Mouse (Mus musculus) neural tube, embryonic 12.5 days (tissue): ENCODE measurements around the gene Bmp8a. TPM values are rescaled to one million over a fixed set of nuclear protein-coding genes. Genes with fewer than 3 reads are reported as not detected.
A peak's percentile ranks its signal among the peaks of the same experiment; 100 is the strongest.
"Not testable (repeated sequence)": the region's sequence is repeated elsewhere in the genome, so short reads cannot be mapped to it uniquely, and the experiment has no call there.

Experiments used
- ATAC-seq: fragments of 200-750 bp; cut with Nextera tagmentation; 2 replicates; pipeline ENCODE4 v1.8.0; 2017; ENCODE audit warnings: low read depth, mild to moderate bottlenecking, moderate TSS enrichment, moderate library complexity; ENCODE audit not compliant: low FRiP score
- H3K27ac ChIP-seq: fragments of 300-500 bp; sonication (generic); 2 replicates; pipeline ENCODE4 v1.5.1; 2016
- H3K27me3 ChIP-seq: fragments of 300-500 bp; sonication (generic); replicated peaks from 2 replicates; pipeline ENCODE4 v1.6.1; 2016; ENCODE audit warnings: mild to moderate bottlenecking
- H3K36me3 ChIP-seq: fragments of 300-500 bp; sonication (generic); 2 replicates; pipeline ENCODE4 v1.6.1; 2016; ENCODE audit warnings: mild to moderate bottlenecking
- H3K4me1 ChIP-seq: fragments of 300-500 bp; sonication (generic); 2 replicates; pipeline ENCODE4 v1.6.1; 2016
- H3K4me2 ChIP-seq: fragments of 300-500 bp; sonication (generic); replicated peaks from 2 replicates; pipeline ENCODE4 v1.6.1; 2016; ENCODE audit warnings: mild to moderate bottlenecking
- H3K4me3 ChIP-seq: fragments of 300-500 bp; sonication (generic); 2 replicates; pipeline ENCODE4 v1.5.1; 2016
- H3K9ac ChIP-seq: fragments of 300-500 bp; sonication (generic); 2 replicates; pipeline ENCODE4 v1.6.1; 2016; ENCODE audit warnings: mild to moderate bottlenecking
- H3K9me3 ChIP-seq: fragments of 300-500 bp; sonication (generic); 2 replicates; pipeline ENCODE4 v1.6.1; 2016; ENCODE audit warnings: mild to moderate bottlenecking
- WGBS: fragments of 180-500 bp; shearing (Covaris S2); methylation state at CpG from one replicate; pipeline ENCODE4 v1.1.7; 2016; 5-methylcytosine and 5-hydroxymethylcytosine counted together
- polyA plus RNA-seq: library from polyadenylated mRNA; unstranded; fragments of >200 nt; fragmentation: Nextera tagmentation; extraction: Ambion mirVana; gene quantifications from 2 replicates; pipeline ENCODE4 v1.2.1, GENCODE M21; 2016

The Bmp8a gene
- polyA plus RNA-seq, 1 experiment from 2014 or later: 0.41 TPM

DNA sequence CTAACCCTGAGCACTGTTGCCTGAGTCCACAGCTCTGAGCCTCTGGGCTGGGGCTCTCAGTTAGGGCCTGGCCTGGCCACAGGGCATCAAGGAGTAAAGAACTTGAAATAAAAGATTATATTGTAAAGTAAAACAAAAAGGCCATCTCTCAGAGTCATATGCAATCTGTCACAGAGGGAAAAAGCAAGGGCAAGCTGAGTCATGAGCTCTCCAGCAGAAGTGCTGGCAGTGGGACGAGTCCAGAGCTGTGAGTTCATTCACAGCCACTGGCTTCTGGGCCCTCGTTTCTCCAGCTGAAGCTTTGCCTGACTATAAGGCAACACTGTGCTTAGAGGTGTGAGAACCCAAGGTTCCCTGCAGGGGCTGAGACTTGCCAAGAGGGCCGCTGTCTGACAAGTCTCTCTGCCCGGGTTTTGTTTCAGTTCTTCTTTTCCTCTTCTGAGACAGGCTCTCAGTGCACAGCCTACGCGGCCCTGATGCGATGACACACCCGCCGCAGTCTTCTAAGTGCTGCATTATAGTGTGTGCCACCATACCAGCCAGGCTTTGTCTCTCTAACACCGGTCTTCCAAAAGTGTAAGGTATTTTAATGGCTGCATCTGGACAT is 10.3 kb upstream of the Bmp8a start:
- Histone ChIP-seq H3K9me3 (no peaks in the 10 kb centered on the region), H3K36me3 (peaks cover 90% of the 10 kb centered on the region), H3K27me3 (no peaks in the 10 kb centered on the region), H3K4me3 (no peak overlapping the region), H3K4me1 (no peaks in the 10 kb centered on the region), H3K4me2 (no peak overlapping the region), H3K9ac (no peak overlapping the region), H3K27ac (no peak overlapping the region)
- ATAC-seq: no peak
- 91% methylated on average over 10 of the region's 10 CpGs for WGBS

DNA sequence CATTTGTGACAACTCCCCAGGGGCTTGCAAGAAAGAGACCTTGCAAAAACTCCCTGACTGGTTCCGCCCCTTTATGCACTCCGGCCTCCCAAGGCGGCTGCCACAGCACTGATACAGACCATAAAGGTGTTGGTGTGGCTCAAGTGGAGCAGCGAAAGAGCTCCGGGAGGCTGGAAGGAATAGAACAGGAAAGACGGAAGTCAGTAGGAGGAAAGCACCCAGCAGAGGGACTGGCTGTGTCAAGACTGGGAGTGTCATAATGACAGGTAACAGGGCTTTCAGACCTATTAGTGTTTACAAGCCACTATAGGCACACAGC is 378 bp upstream of the Bmp8a start:
- Histone ChIP-seq H3K36me3 (peaks cover 9% of the 10 kb centered on the region; the same call in 1 of the 2 replicates), H3K27me3 (peaks cover 45% of the 10 kb centered on the region), H3K9me3 (no peaks in the 10 kb centered on the region), H3K27ac (no peak overlapping the region), H3K4me2 (peak overlapping the region; percentile 96), H3K4me1 (peaks cover 15% of the 10 kb centered on the region), H3K4me3 (peak overlapping the region; percentile 50), H3K9ac (no peak overlapping the region)
- peak; percentile 27 for ATAC-seq
- WGBS: 4% methylated on average over 6 of the region's 6 CpGs

DNA sequence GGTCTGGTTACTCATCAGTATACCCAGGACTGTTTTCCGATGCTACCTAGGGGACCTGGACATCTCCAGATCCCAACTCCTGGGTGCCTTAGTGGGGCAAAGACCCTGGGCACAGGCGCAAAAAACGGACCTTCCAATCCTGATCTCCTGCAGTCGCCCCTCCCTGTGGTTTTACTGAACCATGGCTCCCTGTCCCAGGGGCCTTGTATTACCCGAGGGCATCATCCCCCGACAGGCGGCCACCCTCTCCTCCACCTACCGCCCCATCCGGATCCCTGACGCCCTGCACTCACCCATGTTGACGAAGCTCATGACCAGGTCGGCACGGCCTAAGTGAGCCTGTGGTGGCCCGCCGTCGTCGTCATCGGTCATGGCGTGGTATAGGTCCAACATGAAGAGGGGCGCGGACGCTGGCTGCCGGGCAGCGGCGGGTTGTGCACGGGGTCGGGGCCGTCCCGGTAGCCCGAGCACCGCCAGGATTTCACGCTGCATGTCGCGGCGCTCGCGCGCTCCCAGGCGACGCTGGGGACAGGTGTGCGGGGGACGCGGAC is 886 bp downstream of the Bmp8a start:
- peak overlapping the region; percentile 45 for H3K9ac ChIP-seq

DNA sequence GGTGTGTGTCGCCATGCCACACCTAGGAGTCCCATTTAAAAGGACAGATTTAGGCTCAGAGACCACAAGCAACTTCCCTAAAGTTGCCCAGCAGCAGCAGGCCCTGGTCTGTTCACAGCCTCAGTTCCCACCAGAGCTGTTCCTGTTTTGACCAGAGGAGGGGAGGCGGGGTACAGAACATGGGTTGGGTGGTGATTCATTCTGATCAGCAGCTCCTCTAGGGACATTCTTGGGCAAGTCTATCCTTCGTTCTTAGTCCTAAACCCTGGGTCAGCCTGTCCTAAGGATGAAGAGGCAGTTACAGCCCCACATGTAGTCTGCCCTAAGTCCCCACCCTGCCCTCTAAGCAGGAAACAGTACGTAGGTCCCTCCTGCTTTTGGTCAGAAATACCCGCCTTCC is 2.8 kb downstream of the Bmp8a start:
- Histone ChIP-seq H3K4me2 (no peak overlapping the region), H3K4me1 (peaks cover 15% of the 10 kb centered on the region), H3K27me3 (peaks cover 45% of the 10 kb centered on the region), H3K9ac (no peak overlapping the region), H3K36me3 (no peaks in the 10 kb centered on the region), H3K27ac (no peak overlapping the region), H3K4me3 (no peak overlapping the region), H3K9me3 (no peaks in the 10 kb centered on the region)
- no peak for ATAC-seq
- 71% methylated on average over 5 of the region's 5 CpGs for WGBS

More for the DNA sequence above, 886 bp downstream of the Bmp8a start:
- WGBS: 4% methylated on average over 42 of the region's 43 CpGs
- H3K4me1 ChIP-seq: peaks cover 15% of the 10 kb centered on the region
- peak overlapping the region; percentile 96 for H3K4me2 ChIP-seq
- H3K27ac ChIP-seq: no peak overlapping the region
- ATAC-seq: peak; percentile 49
- peak overlapping the region; percentile 50 for H3K4me3 ChIP-seq
- H3K27me3 ChIP-seq: peaks cover 45% of the 10 kb centered on the region
- H3K36me3 ChIP-seq: no peaks in the 10 kb centered on the region
- H3K9me3 ChIP-seq: no peaks in the 10 kb centered on the region

DNA sequence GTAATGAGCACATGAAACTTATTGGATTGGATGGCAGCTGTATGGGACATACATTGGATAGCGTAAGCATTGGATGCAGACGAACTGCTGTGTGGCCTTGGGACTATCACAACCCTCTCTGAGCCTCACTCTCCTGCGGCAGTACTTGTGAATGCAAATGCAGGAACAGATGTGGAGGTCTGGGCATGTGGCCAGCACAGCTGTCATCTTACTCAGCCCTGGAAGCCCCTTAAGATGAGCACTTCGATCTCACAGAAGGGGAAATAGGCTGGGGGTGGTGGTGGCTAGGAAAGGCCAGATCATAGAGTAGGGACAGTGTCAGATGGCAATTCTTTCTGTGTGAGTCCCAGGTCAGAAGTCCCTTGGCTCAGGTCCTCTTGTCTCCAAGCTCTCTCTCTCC is 5.4 kb downstream of the Bmp8a start:
- H3K9ac ChIP-seq: no peak overlapping the region
- WGBS: 88% methylated on average over 4 of the region's 4 CpGs
- no peak for ATAC-seq
- no peak overlapping the region for H3K4me2 ChIP-seq
- peaks cover 27% of the 10 kb centered on the region for H3K27me3 ChIP-seq
- peaks cover 8% of the 10 kb centered on the region for H3K4me1 ChIP-seq
- no peak overlapping the region for H3K27ac ChIP-seq
- no peaks in the 10 kb centered on the region for H3K36me3 ChIP-seq
- no peak overlapping the region for H3K4me3 ChIP-seq
- no peaks in the 10 kb centered on the region for H3K9me3 ChIP-seq

DNA sequence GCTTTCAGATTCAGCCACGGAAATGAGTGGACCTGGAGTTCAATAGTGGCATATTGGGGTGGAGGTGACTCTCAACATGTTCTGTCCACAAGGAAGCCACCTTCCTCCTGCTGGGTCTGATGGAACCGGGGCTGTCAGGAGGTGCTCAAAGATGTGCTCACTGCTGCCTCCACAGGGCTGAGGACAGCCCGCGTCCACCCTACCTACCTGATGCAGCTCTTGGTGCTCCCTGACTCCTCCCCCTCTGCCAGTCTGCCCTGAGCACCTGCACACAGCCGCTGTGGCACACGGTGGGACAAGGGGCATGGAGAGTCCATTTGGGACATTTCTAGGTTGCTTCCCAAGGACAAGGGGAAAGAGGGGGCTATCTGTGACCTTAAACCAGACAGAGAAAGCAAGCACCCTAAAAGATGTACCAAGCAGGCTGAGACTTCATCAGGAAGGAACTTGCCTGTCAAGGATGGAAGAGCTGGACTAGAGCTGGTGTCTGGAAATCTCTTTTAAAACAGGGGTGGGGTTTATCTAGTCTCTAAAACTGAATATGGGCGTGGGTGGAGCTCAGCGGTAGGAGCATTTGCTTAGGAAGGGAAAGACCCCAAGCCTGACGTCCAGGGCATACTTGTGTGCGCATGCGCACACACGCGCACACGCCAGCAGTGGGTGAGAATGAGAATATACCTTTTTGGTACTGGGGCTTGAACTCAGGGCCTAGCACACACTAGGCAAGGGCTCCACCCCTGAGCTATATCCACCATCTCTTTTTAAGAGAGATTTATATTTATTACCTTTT is 7.1 kb downstream of the Bmp8a start:
- no peaks in the 10 kb centered on the region for H3K4me1 ChIP-seq
- H3K4me3 ChIP-seq: no peak overlapping the region
- ATAC-seq: no peak
- no peaks in the 10 kb centered on the region for H3K9me3 ChIP-seq
- peaks cover 10% of the 10 kb centered on the region for H3K27me3 ChIP-seq
- 68% methylated on average over 14 of the region's 14 CpGs for WGBS
- no peak overlapping the region for H3K9ac ChIP-seq
- no peak overlapping the region for H3K27ac ChIP-seq
- H3K4me2 ChIP-seq: no peak overlapping the region
- no peaks in the 10 kb centered on the region for H3K36me3 ChIP-seq

DNA sequence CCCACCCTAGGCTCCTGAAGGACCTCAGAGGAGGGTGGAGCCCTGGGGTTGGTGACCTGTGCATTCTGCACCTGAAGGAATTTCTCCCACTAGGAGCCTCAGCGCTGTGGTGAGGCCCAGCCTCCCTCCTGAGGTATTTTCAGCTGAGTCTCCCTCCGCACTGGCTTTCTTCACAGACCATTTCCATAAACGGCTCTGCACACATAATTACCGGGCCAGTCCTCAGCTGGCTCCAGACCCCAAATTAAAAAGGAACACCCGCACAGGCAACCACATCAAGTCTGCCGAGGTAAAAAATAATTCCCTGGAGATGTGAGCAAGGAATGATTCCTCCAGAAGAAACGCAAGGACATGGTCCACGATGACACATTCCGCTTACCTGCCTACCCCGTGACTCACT is 7.8 kb downstream of the Bmp8a start:
- H3K27me3 ChIP-seq, H3K36me3 ChIP-seq, H3K9me3 ChIP-seq, H3K9ac ChIP-seq, ATAC-seq, H3K4me2 ChIP-seq, H3K4me1 ChIP-seq, H3K4me3 ChIP-seq, H3K27ac ChIP-seq: not testable (repeated sequence)
- 74% methylated on average over 10 of the region's 10 CpGs for WGBS

DNA sequence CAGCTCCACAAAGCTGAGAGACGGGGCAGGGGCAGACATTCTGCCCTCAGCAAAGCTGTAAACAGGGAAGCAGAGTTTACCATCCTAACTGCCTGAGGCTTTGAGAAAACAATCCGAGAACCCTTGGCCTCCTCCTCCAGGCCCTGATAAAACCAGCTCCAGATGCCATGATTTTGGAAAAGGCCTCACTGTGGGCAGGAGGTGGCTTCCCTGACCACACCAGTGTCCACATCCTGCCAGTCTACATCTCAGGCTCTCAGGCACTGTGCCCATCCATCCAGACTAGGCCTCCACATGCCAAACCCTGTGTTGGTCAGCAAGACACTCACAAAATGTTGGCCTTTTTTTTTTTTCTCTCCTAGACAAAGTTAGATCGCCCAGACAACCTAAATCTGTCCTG is 8.9 kb downstream of the Bmp8a start:
- Histone ChIP-seq H3K9me3 (no peaks in the 10 kb centered on the region), H3K36me3 (no peaks in the 10 kb centered on the region), H3K4me1 (no peaks in the 10 kb centered on the region), H3K9ac (no peak overlapping the region), H3K4me3 (no peak overlapping the region), H3K27ac (no peak overlapping the region), H3K27me3 (no peaks in the 10 kb centered on the region; the same call in 1 of the 2 replicates), H3K4me2 (no peak overlapping the region)
- no peak for ATAC-seq
- WGBS: 77% methylated on average over 3 of the region's 3 CpGs

DNA sequence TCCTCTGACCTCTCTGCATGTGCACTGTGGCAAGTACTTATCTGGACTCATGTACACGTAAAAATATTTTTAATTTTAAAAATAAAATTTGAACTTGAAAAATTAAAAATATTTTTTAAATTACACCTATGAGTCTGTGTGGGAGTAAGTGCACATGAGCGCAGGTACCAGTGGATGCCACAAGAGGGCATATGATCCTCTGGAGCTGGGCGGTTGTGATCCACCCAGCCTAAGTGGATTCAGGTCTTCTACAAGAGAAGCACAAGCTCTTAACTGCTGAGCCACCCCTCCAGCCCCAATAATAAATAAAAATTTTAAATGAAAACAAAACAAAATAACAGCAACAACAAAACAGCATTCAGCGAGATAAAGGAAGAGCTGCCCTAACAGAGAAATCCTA is 9.9 kb downstream of the Bmp8a start:
- Histone ChIP-seq H3K4me2 (no peak overlapping the region), H3K36me3 (no peaks in the 10 kb centered on the region), H3K9ac (no peak overlapping the region), H3K4me1 (no peaks in the 10 kb centered on the region), H3K9me3 (no peaks in the 10 kb centered on the region), H3K4me3 (no peak overlapping the region), H3K27me3 (no peaks in the 10 kb centered on the region), H3K27ac (no peak overlapping the region)
- 95% methylated on average over 4 of the region's 4 CpGs for WGBS
- ATAC-seq: no peak

DNA sequence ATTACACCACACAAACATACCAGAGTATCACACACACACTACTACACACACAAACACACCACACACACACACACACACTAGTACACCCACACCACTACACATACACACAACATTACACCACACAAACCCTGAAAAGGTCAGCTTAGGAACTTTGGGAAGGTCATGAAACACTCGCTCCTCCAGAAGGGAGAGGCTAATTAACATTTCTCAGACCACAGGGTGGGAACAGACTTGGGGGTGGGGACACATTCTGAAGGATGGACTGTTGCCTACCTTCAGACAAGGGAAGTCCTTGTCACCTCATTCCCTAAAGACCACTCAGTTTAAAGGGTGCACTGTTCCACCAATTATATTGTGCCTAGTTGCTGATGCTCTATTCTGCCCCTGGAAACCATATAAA is 11.1 kb downstream of the Bmp8a start:
- not testable (repeated sequence) for H3K9me3 ChIP-seq, ATAC-seq, H3K4me3 ChIP-seq, H3K27ac ChIP-seq, H3K36me3 ChIP-seq, H3K9ac ChIP-seq, H3K4me1 ChIP-seq, H3K4me2 ChIP-seq, H3K27me3 ChIP-seq
- 61% methylated on average over 1 of the region's 1 CpGs for WGBS

DNA sequence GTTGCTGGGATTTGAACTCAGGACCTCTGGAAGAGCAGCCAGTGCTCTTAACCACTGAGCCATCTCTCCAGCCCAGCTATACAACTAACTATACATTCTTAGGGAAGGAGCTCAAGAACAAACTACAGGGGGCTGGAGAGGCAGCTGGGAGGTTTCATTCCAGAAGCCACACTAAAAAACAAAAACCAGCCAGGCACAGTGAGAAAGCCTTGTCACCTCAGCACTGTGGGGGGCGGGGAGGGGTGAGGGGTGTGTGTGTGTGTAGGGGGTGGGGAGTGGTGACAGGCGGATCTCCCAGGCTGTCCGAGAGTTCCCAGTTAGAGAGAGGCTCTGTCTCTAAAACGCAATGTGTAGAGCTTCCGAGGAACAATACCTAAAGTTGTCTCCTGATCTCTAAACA is 11.7 kb downstream of the Bmp8a start:
- no peak for ATAC-seq
- no peak overlapping the region for H3K4me2 ChIP-seq
- H3K9me3 ChIP-seq: no peaks in the 10 kb centered on the region
- 76% methylated on average over 5 of the region's 5 CpGs for WGBS
- no peaks in the 10 kb centered on the region for H3K4me1 ChIP-seq
- H3K36me3 ChIP-seq: no peaks in the 10 kb centered on the region
- no peaks in the 10 kb centered on the region for H3K27me3 ChIP-seq
- H3K27ac ChIP-seq: no peak overlapping the region
- no peak overlapping the region for H3K9ac ChIP-seq
- H3K4me3 ChIP-seq: no peak overlapping the region

DNA sequence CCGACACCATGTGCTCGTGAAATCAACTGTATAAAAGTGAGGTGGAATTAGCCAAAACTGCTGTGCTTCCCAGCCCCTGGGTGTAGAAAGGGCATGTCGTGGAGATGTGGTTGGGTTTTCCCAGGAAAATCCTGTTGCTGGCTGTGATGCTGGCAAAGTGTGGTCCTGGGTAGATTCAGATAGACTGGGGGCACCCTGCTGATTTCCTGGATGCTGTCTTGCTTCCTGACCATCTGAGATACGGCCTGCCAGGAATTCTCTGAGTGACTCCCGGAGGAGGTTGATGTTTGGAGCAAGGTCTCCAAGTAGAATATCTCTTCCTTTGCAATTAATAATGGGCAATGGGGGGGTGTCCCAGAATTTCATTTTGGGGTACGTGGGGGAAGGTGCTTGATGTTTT is 14.1 kb downstream of the Bmp8a start:
- no peak overlapping the region for H3K27ac ChIP-seq
- no peaks in the 10 kb centered on the region for H3K4me1 ChIP-seq
- H3K36me3 ChIP-seq: no peaks in the 10 kb centered on the region
- H3K4me2 ChIP-seq: no peak overlapping the region
- H3K9ac ChIP-seq: no peak overlapping the region
- no peak for ATAC-seq
- 0 out of 2 replicates have a peak, but pooled peaks cover 2% of the 10 kb centered on the region for H3K27me3 ChIP-seq
- no peaks in the 10 kb centered on the region for H3K9me3 ChIP-seq
- 76% methylated on average over 6 of the region's 6 CpGs for WGBS
- no peak overlapping the region for H3K4me3 ChIP-seq

DNA sequence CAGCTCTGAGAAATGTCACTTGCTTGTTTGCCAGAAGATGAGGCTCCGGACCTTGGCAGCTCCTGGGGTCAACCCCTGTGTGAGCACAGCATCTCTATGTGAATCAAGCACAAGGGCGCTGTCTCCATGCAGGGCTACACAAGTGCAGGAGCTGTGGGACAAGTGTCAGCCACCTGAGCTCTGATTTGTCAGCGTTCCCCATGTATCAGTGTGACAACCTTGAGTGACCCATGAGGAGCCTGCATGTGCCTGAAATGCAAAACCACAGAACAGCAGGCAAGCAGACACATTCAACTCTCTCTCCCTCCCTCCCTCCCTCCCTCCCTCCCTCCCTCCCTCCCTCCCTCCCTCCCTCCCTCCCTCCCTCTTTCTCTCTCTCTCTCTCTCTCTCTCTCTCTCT is 15.4 kb downstream of the Bmp8a start:
- WGBS: 49% methylated on average over 3 of the region's 3 CpGs
- Histone ChIP-seq H3K4me1 (no peaks in the 10 kb centered on the region), H3K9ac (no peak overlapping the region), H3K9me3 (no peaks in the 10 kb centered on the region), H3K4me2 (no peak overlapping the region), H3K4me3 (no peak overlapping the region), H3K27me3 (peaks cover 12% of the 10 kb centered on the region), H3K27ac (no peak overlapping the region), H3K36me3 (no peaks in the 10 kb centered on the region)
- no peak for ATAC-seq
